Mouse (Mus musculus): ENCODE measurements around the gene Abcc10.
A peak's percentile ranks its signal among the peaks of the same experiment; 100 is the strongest.

Abcc10 gene

GRCm38 (mm10) chr17:46287678-46288095 lies 40.5 kb downstream of the Abcc10 start:
- no peak for DNase-seq (ENCODE audit: extremely low read depth, low read depth)

GRCm38 (mm10) chr17:46285407-46285806 lies 42.7 kb downstream of the Abcc10 start:
- no peak for DNase-seq (ENCODE audit: extremely low read depth, low read depth)

- no peak for DNase-seq (ENCODE audit: extremely low read depth, low read depth)
Measured at GRCm38 (mm10) chr17:46284653-46285052, 43.5 kb downstream of the Abcc10 start.

GRCm38 (mm10) chr17:46283911-46284310 lies 44.2 kb downstream of the Abcc10 start:
- DNase-seq (ENCODE audit: extremely low read depth, low read depth): no peak

GRCm38 (mm10) chr17:46283140-46283539 lies 45.0 kb downstream of the Abcc10 start:
- DNase-seq (ENCODE audit: extremely low read depth, low read depth): peak; percentile 27

- DNase-seq (ENCODE audit: extremely low read depth, low read depth): peak; percentile 49
Measured at GRCm38 (mm10) chr17:46282483-46283123, 45.5 kb downstream of the Abcc10 start, which contains the start of gene Tjap1. Gene Tjap1 (minus strand): TSS chr17:46283026.

GRCm38 (mm10) chr17:46278011-46278765 lies 50.0 kb downstream of the Abcc10 start:
- DNase-seq (ENCODE audit: extremely low read depth, low read depth): no peak

- DNase-seq (ENCODE audit: extremely low read depth, low read depth): no peak
Measured at GRCm38 (mm10) chr17:46277586-46277985, 50.6 kb downstream of the Abcc10 start.

- DNase-seq (ENCODE audit: extremely low read depth, low read depth): no peak
Measured at GRCm38 (mm10) chr17:46275506-46275905, 52.6 kb downstream of the Abcc10 start.

GRCm38 (mm10) chr17:46275034-46275433 lies 53.1 kb downstream of the Abcc10 start:
- DNase-seq (ENCODE audit: extremely low read depth, low read depth): no peak

GRCm38 (mm10) chr17:46274465-46274864 lies 53.7 kb downstream of the Abcc10 start:
- no peak for DNase-seq (ENCODE audit: extremely low read depth, low read depth)

- no peak for DNase-seq (ENCODE audit: extremely low read depth, low read depth)
Measured at GRCm38 (mm10) chr17:46273803-46274236, 54.3 kb downstream of the Abcc10 start.

GRCm38 (mm10) chr17:46272675-46273074 lies 55.5 kb downstream of the Abcc10 start:
- no peak for DNase-seq (ENCODE audit: extremely low read depth, low read depth)

GRCm38 (mm10) chr17:46272058-46272457 lies 56.1 kb downstream of the Abcc10 start:
- no peak for DNase-seq (ENCODE audit: extremely low read depth, low read depth)

- DNase-seq (ENCODE audit: extremely low read depth, low read depth): no peak
Measured at GRCm38 (mm10) chr17:46269771-46270534, 58.2 kb downstream of the Abcc10 start.

- DNase-seq (ENCODE audit: extremely low read depth, low read depth): no peak
Measured at GRCm38 (mm10) chr17:46268026-46268720, 60.0 kb downstream of the Abcc10 start.

GRCm38 (mm10) chr17:46267511-46267910 lies 60.6 kb downstream of the Abcc10 start:
- DNase-seq (ENCODE audit: extremely low read depth, low read depth): no peak

GRCm38 (mm10) chr17:46266986-46267385 lies 61.2 kb downstream of the Abcc10 start:
- no peak for DNase-seq (ENCODE audit: extremely low read depth, low read depth)

- DNase-seq (ENCODE audit: extremely low read depth, low read depth): no peak
Measured at GRCm38 (mm10) chr17:46265918-46266618, 62.1 kb downstream of the Abcc10 start.

GRCm38 (mm10) chr17:46265502-46265901 lies 62.6 kb downstream of the Abcc10 start:
- no peak for DNase-seq (ENCODE audit: extremely low read depth, low read depth)

All from MEL-GATA-1-ER (cell line).